Mouse (Mus musculus) myocyte (in vitro differentiated cells): ENCODE results near the gene Vmn1r229.

Source experiments
- MAX ChIP-seq: IDR thresholded peaks from one replicate; pipeline ENCODE4 v1.6.1; 2011; ENCODE audit warnings: low read depth, mild to moderate bottlenecking, control low read depth
- POLR2A ChIP-seq: IDR thresholded peaks from one replicate; pipeline ENCODE4 v1.6.1; 2011; ENCODE audit warnings: low read depth, mild to moderate bottlenecking, control low read depth, moderate library complexity; ENCODE audit not compliant: insufficient read length
- SRF ChIP-seq: IDR thresholded peaks from one replicate; pipeline ENCODE4 v1.6.1; 2011; ENCODE audit warnings: low read depth; ENCODE audit not compliant: control insufficient read depth, insufficient read length
- USF1 ChIP-seq: IDR thresholded peaks from one replicate; pipeline ENCODE4 v1.6.1; 2011; ENCODE audit warnings: low read depth, mild to moderate bottlenecking, control low read depth, moderate library complexity

GRCm38 (mm10) chr17:20786057-20786456 lies 25.3 kb upstream of the Vmn1r229 start, which contains the start of gene Vmn1r228:
- TF ChIP-seq POLR2A = no peak
- TF ChIP-seq USF1 = no peak
- no peak for TF ChIP-seq SRF
- TF ChIP-seq MAX = no peak
